Mouse (Mus musculus): ENCODE results near the gene Klhdc3.

The Klhdc3 gene

DNA sequence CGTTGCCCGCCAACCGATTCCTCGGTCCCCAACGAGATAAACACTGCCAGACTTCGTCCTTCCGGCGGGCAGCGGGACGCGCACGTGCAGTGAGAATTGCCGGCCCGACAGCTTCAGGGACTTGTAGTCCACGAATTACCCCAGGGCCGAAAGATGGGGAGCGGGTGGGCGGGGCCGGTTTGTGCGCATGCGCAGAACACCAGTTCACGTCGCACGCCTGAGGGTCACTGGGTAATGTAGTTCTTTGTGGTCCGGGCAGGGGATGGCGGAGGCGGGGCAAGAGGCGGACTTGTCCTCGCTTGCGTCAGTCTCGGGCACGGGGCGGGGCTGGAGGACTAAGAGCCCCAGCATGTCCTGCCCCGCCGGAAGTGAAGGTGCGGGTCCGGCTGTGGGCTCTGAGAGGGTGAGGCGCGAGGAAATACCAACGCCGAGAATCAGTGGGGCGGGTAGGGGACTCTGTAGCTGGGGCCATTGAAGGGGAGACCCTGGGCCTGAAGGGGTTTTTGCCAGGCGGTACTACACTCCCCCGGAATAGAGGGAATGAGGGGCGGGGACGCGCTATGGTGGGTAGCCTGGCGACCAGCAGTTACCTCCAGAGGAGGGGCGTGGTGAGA is at the start of gene Klhdc3:
Gene Klhdc3 (minus strand): TSS at position 155 of the 614 bp plus-strand sequence.
- DNase-seq (ENCODE audit: low read depth, low spot score), result peak; percentile 98

DNA sequence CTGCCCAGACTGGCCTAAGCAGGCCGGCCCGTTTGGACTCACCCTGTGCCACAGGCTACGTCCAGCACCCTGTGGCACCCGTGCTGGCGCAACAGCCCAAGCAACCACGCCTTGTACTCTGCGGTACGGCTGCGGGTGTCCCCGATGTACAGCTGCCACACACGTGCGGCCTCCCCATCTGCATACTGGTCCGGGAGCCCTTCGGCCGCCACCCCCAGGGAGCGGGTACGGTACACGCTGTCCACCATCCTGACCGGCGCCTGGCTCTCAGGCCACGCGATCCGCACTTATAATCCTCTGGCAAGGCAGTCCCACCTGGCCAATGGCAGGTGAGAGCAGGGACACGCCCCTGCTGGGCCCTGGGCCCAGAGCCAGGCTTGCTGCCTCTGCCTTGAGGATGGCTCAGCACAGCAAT is 48.2 kb upstream of the Klhdc3 start, which contains the start of gene Gnmt:
Gene Gnmt (minus strand): TSS at position 265 of the 415 bp plus-strand sequence.
- DNase-seq (ENCODE audit: low read depth, low spot score), result no peak

DNA sequence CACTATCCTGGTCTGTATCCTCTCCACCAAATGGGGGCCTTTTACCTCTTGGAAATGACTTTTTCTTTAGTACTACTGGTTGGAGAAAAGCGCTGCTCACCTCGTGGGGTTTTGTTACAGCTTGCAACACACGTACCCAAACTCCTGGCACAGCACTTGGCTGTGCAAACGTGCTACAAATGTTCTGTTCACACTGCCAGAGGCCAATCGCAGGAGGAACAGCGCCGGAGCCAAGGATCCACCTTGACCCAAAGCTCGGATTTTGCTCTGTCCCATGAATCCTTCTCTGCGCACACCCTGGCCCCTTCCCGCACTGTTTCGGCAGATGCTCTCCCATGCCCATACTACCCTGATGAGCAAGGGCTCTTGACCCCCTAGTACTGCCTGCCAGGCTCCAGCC is 47.8 kb upstream of the Klhdc3 start:
- no peak for DNase-seq (ENCODE audit: low read depth, low spot score)

DNA sequence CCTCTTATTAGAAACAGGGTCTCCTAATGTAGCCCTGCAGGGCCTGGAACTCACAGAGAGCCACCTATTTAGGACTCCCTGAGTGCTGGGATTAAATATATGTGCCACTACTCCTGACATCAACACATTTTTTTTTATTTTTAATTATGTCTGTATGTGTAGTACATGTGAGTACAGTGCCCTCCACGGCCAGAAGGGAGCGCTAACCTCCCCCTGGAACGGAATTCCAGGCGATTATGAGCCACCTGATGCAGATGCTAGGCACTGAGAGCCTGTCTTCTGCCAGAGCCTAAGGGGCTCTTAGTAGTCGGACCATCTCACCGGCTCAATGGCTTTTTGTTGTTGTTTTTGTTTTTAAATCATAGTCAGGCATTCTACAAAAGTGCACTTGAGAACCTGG is 47.3 kb upstream of the Klhdc3 start:
- no peak for DNase-seq (ENCODE audit: low read depth, low spot score)

DNA sequence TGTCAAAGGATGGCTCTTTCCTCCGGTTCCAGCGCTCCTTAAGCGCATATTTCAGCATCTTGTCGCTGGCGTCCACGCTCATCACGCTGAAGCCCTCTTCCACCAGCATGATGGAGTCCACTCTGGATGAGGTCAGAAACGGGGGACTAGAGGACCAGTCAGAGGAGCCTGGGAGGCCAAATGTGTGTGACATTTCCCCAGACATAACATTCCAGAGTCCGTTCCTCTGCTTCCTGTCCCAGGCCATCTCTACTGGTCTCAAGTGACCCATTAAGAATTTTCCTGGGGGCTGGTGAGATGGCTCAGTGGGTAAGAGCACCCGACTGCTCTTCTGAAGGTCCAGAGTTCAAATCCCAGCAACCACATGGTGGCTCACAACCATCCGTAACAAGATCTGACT is 46.6 kb upstream of the Klhdc3 start:
- DNase-seq (ENCODE audit: low read depth, low spot score), result no peak

DNA sequence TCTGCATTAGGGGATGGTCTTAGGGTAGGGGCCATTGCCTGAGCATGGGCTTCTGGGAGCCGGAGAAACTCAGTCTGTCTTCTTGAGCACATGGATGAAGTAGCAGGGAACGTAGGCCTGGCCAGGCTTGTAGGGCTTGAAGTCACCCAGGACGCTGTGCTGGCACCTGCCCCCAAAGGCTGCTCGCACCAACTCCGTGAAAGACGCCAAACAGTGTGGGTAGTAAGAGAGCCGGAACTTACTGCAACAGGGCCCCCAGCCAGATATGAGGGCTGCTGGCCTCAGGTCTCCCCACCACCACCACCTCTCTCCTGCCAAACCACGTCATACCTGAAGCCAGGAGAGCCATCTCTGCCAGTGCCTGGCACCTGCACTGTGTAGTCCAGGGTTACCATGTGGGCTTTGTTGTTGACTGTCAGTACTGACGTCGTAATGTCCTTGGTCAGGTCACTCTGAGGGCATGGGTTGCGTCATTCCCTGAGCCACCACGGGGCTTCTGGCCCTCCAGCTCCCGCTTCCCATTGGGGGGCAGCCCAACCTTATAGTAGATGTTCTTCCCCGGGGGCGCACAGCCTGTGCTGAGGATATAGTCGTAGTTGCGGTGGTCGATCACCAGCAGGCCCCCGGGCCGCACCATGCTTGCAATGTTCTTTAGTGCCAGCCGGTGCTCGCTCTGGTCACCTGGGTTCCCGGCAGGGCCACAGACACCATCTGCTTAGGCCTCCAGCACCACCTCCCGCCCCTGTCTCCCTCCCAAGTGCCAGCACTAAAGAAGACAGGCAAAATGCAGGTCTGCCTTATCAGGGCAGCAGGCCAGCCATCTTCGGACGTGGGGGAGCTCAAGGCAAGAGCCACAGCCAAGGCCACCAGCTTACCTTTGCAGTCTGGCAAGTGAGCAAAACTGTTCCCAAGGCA is 45.3 kb upstream of the Klhdc3 start:
- DNase-seq (ENCODE audit: low read depth, low spot score), result no peak

DNA sequence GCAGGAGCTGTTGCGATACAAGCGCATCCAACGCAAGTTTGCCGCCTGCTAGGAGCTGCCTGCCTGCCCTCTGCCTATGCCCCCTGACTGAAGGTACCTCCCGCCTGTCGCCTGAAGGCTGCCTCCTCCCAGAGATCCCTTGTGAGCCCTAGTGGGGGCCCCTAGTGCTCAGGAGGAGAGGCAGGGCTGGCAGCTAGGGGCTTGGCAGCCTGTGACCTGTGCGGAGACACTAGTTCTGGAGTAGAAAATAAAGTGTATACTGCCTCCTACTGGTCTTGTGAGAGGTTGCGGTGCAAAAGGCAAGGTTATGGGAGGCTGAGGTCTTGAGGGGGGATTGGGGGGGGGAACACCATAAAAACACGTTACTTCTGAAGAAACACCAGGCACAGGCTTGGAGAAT is 44.6 kb upstream of the Klhdc3 start:
- DNase-seq (ENCODE audit: low read depth, low spot score), result peak; percentile 65

DNA sequence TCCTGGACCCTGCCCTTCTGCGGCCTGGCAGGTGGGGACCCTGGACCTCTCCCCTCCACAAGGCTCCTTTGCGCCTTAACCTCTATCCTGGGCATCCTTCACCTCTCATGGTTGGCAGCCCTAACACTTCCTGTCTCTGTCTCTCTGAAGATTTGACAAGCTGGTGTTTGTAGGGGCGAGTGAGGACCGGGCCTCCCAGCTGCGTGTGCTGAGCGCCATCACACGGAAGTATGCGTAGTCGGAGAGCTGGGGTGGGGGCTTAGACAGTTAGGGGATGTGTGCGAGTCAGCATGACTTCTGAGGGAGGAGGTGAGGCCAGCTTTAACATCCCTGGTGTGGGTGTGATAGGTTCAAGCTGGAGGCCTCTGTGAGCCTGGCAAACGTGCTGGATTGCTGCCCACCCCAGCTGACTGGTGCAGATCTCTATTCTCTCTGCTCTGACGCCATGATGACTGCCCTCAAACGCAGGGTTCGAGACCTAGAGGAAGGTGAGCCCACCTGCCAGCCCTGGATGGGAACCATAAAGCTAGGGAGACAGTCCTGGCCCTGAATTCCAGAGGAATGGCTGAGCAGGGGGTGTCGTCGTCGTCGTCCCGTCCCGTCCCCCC is 43.9 kb upstream of the Klhdc3 start:
- DNase-seq (ENCODE audit: low read depth, low spot score), result no peak

DNA sequence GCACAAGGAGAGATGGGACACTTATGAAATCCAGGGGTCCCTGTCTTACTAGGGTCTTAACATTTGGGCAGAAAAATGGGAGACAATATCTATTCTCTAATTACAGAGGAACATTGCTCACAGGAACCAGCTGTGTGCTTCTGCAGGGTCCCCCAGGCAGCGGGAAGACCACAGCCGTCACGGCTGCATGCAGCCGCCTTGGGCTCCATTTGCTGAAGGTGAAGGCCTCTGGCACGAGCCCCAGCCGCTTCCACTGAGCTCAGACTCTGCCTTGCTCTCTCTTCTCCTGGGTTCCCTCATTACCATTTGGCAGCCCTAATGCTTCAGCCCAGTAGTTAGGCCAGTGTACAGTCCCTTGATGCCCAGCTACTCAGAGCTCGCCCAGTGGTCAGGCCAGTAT is 40.4 kb upstream of the Klhdc3 start:
- no peak for DNase-seq (ENCODE audit: low read depth, low spot score)

DNA sequence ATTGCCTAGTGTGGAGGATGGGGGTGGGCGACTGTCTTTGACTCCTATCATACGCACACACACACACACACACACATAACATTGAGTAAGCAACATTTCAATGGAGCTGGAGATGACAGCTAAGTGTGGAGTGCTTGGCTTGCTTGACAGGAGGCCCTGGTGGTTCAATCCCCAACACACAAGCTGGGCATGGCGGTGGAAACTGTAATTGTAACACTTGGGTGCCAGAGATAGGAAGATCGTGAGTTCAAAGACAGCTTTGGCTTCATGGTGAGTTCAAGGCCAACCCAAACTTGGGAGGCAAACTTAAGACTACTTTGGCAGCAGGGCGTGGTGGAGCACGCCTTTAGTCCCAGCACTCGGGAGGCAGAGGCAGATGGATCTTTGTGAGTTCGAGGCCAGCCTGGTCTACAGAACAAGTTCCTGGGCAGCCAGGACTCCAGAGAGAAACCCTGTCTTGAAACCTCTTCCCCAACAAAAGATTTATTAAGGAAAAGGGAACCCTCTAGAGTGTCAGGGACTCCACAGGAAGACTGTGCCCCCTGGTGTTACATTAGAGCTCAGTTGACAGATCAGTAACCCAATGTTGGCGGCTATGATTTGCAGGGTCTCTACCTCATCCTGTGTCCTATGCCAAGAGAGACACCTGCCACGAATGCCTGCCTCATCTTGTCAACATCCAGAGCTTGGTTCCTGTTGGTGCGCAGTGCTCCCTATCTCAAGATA is 34.2 kb upstream of the Klhdc3 start:
- DNase-seq (ENCODE audit: low read depth, low spot score), result no peak

DNA sequence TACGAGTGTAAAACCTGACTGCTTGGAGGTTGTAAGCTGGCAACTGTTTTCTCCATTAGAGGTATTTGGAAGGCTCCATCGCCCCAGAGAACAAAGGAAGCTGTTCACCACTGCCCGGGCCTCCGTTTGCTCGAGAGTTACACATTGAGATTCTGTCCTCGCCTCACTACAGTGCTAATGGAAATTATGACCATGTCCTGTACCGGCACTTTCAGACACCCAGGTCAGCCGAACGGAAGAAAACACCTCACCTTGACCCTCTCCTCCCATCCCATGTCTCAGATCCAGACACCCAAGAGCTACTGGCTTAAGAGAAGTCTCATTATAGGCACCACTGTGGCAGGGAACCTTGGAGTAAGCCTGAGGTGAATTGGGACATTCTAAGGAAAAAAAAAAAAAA is 33.1 kb upstream of the Klhdc3 start:
- no peak for DNase-seq (ENCODE audit: low read depth, low spot score)

DNA sequence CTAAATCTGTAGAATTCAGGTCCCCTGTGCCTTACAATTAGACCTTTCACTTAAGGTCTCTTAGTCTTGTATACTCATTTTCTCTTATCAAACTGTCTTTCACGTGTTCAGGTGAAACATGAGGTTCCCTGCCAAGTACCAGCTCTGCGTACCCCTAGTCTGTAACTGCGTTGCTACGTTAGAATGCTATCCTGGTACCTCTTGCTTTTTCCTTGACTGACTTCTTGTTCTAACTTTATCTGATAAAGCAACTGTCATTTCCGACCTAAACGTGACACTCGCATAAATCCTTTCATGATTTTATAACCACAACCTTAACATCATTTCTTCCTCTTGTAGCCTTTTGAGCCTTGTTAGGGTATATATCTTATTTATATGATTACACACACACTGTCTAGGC is 31.7 kb upstream of the Klhdc3 start:
- DNase-seq (ENCODE audit: low read depth, low spot score), result peak; percentile 66

DNA sequence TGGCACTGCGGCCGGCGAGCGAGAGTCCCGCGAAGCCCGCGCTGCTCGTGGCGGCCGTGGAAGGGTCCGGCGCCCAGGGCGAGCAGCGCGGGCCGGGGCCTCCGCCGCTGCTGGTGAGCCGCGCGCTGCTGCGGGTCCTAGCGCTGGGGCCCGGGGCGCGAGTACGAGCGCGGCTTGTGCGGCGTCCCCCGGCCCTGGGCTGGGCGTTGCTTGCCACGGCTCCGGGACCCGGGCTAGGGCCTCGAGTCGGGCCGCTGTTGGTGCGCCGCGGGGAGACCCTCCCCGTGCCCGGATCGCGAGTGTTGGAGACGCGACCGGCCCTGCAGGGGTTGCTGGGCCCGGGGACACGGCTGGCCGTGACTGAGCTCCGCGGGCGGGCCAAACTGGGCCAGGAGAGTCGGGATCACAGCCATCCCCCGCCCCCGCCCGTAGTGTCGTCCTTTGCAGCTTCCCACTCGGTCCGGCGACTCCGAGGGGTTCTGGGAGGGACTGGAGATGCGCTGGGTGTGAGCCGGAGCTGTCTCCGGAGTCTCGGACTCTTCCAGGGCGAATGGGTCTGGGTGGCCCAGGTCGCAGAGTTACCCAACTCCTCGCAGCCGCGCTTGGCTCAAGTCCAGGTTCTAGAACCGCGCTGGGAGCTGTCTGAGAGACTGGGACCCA is 31.0 kb upstream of the Klhdc3 start:
- DNase-seq (ENCODE audit: low read depth, low spot score), result peak; percentile 31

DNA sequence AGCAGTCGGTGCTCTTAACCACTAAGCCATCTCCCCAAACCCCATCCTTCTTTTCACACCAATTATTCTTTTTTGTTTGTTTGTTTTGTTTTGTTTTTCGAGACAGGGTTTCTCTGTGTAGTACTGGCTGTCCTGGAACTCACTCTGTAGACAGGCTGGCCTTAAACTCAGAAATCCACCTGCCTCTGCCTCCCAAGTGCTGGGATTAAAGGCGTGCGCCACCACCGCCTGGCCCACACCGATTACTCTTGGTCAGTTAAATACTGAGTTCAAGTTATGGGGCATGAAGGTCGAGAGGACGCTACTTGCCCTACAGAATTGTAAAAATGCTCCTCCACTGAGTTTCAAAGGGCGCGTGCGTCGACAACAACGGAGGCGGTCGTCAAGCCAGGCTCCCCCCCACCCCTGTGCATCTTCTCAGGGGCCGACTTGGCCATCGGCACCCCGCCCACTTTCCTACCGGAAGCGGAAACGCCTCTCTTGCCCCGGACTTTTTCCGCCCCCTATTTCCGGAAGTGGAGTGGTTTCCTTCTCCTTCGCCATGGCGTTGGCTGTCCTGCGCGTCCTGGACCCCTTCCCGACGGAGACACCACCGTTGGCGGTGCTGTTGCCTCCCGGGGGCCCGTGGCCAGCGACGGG is 30.4 kb upstream of the Klhdc3 start, which contains the start of gene Pex6:
Gene Pex6 (plus strand): TSS at position 505 of the 639 bp plus-strand sequence.
- DNase-seq (ENCODE audit: low read depth, low spot score), result peak; percentile 93

DNA sequence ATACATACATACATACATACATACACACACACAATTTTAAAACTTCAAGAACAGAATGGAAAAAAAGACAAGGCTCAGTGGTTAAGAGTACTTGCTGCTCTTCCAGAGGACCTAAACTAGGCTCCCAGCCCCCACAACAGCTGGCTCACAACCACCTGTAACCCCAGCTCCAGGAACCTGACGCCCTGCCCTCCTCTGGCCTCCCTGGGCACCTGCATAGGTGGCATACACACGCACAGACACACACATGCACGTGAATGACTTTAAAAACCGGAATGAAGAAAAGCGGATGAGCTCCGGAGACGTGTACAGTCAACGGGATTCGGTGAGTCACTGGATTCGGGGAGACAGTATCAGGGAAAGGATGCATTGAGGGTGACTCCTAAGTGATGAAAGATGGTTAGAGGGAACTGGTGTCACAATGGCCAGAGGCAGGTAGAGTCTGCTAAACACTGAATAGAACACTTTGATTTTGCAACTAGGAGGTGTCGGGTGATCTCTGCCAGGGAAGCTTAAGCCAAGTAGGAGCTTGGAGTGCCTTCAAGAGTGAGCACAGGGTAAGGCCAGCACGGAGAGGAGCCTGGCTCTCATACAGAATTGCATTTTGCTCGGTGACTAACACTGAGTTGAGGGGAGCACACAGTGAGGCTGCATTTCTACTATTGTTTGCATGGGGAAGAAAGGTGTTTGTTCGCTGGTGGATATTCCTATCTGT is 25.8 kb upstream of the Klhdc3 start:
- no peak for DNase-seq (ENCODE audit: low read depth, low spot score)

DNA sequence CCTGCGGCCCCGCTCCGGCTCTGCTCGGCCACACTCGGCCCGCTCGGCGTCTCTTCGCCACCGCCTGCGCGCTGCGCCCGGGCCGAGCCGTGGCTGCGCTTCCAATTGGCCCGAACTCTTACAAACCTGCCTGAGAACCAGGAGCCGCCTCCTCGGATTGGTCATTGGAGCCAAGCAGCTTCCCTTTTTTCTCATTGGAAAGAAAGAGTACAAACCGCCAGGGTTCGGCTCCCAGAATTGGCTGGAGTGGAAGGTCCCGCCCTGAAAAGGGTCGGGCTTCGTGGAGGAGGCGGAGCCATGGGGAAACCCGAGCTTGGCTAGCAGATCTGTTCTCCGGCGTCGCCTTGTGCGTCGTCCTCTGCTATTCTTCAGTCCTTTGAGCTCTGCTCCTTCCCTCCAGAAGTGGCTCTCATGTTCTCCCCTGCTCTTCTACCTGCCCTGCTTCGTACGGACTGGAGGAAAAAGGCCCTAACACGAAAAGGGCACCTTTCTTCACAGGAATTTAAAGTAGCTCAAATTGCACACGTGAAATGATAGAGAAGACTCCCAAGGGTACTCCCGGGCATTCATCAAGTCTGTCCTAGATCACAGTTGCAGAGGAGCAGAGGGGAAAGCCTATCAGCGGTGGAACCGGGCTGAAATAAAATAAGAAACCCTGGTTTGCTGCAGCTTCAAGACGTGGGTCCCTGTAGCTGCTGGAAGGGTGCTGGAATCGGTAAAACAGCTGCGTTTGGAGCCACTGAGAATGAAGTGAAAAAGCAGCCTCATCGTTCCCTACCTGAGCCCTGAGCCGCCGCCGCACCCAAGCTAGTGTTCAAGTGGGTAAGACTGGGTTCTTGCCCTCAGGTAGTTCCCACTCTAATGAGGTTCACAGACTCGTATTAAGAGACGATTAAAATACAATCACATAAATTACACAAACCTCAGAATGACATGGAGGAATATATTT is 24.4 kb upstream of the Klhdc3 start, which contains the start of gene Ppp2r5d:
Gene Ppp2r5d (minus strand): TSS at position 225 of the 949 bp plus-strand sequence.
- DNase-seq (ENCODE audit: low read depth, low spot score), result peak; percentile 97

DNA sequence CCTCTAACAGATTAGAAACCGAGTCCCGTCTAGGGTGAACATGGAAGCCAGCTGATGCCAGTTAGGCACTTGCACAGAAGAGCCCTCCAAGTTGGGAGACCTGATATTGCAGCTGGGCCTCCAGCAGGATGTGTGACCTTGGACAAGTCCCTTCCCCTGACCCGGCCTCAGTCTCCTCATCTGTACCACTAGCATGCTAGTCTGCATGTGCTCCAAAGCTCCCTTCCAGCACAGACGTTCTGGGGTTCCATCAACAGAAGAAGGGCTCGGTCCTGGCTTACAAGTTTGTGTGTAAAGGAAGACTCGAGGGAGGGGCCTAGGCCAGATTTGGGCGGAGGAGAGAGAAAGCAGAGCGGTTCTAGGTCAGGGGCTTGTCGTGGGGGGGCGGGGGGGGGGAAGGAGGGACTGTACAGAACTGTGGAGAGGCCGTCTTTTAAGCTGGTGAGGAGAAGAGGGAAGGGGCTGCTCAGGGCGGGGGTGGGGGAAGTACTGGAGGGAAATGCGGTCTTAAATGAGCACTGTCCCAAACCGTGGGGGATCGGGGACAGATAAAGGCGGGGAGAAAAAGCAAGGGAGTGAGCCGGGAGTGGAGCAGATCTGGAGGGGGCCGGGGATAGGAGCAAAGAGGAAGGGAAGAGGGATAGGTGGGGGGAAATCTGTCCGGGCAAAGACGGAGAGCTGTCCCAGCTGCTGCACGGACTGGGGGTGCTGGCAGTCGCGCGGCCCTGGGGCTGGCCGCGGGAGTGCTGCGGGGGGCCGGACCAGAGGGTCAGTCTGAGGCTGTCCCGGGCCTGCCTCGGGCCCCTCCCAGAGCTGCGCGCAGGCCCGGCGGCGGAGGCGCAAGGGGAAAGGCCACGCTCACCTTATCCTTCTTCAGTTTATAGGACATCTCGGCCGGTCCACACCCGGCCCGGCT is 23.5 kb upstream of the Klhdc3 start:
- DNase-seq (ENCODE audit: low read depth, low spot score), result peak; percentile 48

DNA sequence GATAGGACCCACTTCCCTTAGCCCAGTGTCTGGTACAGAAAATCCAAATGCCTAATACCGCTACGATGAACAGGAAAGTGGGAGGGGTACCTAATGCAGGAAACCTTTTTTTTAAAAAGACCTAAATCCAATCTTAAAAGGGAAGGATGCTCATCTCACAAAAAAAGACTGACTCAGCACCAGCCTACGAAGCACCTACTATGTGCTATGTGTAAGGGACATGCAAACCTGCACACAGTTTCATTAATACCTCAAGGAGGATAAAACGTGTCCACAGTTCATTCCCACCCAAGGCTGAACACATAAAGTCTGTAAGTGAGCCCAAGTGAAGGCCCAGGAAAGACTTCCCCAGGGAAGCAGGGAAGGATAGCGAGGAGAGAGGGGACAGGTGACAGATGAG is 21.8 kb upstream of the Klhdc3 start:
- no peak for DNase-seq (ENCODE audit: low read depth, low spot score)
